Mouse (Mus musculus) neural tube, embryonic 12.5 days (tissue): ENCODE results near the gene Acsbg1. TPM values are rescaled to one million over a fixed set of nuclear protein-coding genes. Genes with fewer than 3 reads are reported as not detected.

Experiments
- ATAC-seq: fragments of 200-750 bp; cut with Nextera tagmentation; 2 replicates; pipeline ENCODE4 v1.8.0; 2017; ENCODE audit warnings: low read depth, mild to moderate bottlenecking, moderate TSS enrichment, moderate library complexity; ENCODE audit not compliant: low FRiP score
- H3K27ac ChIP-seq: fragments of 300-500 bp; sonication (generic); 2 replicates; pipeline ENCODE4 v1.5.1; 2016
- H3K27me3 ChIP-seq: fragments of 300-500 bp; sonication (generic); replicated peaks from 2 replicates; pipeline ENCODE4 v1.6.1; 2016; ENCODE audit warnings: mild to moderate bottlenecking
- H3K36me3 ChIP-seq: fragments of 300-500 bp; sonication (generic); 2 replicates; pipeline ENCODE4 v1.6.1; 2016; ENCODE audit warnings: mild to moderate bottlenecking
- H3K4me1 ChIP-seq: fragments of 300-500 bp; sonication (generic); 2 replicates; pipeline ENCODE4 v1.6.1; 2016
- H3K4me2 ChIP-seq: fragments of 300-500 bp; sonication (generic); replicated peaks from 2 replicates; pipeline ENCODE4 v1.6.1; 2016; ENCODE audit warnings: mild to moderate bottlenecking
- H3K4me3 ChIP-seq: fragments of 300-500 bp; sonication (generic); 2 replicates; pipeline ENCODE4 v1.5.1; 2016
- H3K9ac ChIP-seq: fragments of 300-500 bp; sonication (generic); 2 replicates; pipeline ENCODE4 v1.6.1; 2016; ENCODE audit warnings: mild to moderate bottlenecking
- H3K9me3 ChIP-seq: fragments of 300-500 bp; sonication (generic); 2 replicates; pipeline ENCODE4 v1.6.1; 2016; ENCODE audit warnings: mild to moderate bottlenecking
- WGBS: fragments of 180-500 bp; shearing (Covaris S2); methylation state at CpG from one replicate; pipeline ENCODE4 v1.1.7; 2016; 5-methylcytosine and 5-hydroxymethylcytosine counted together
- polyA plus RNA-seq: library from polyadenylated mRNA; unstranded; fragments of >200 nt; fragmentation: Nextera tagmentation; extraction: Ambion mirVana; gene quantifications from 2 replicates; pipeline ENCODE4 v1.2.1, GENCODE M21; 2016

Acsbg1 gene
- polyA plus RNA-seq = 9.4 and 10.1 TPM in 2 replicates

- Histone ChIP-seq H3K27ac (no peak within 1 kb of the TSS), H3K4me1 (peaks cover 10% of the 10 kb centered on the region), H3K4me2 (peak within 1 kb of the TSS; percentile 46), H3K9me3 (no peaks in the 10 kb centered on the region; the same call in 1 of the 2 replicates), H3K9ac (no peak within 1 kb of the TSS), H3K36me3 (no peaks in the 10 kb centered on the region), H3K27me3 (no peaks in the 10 kb centered on the region), H3K4me3 (no peak within 1 kb of the TSS; the same call in 1 of the 2 replicates)
- 4% methylated on average over 10 of the region's 10 CpGs for WGBS
- peak; percentile 79 for ATAC-seq
Observed at GRCm38 (mm10) chr9:54661605-54662377, at the start of gene Acsbg1. Acsbg1 (minus strand) TSS chr9:54661870.

- no peak overlapping the region for H3K9ac ChIP-seq
- no peak overlapping the region for H3K4me2 ChIP-seq
- H3K27me3 ChIP-seq = no peaks in the 10 kb centered on the region
- ATAC-seq = no peak
- H3K27ac ChIP-seq = no peak overlapping the region
- H3K9me3 ChIP-seq = no peaks in the 10 kb centered on the region
- no peak overlapping the region for H3K4me3 ChIP-seq
- no peaks in the 10 kb centered on the region for H3K4me1 ChIP-seq
- 91% methylated on average over 5 of the region's 5 CpGs for WGBS
- peaks cover 17% of the 10 kb centered on the region for H3K36me3 ChIP-seq
Observed at GRCm38 (mm10) chr9:54708085-54708484, 46.4 kb upstream of the Acsbg1 start.

DNA sequence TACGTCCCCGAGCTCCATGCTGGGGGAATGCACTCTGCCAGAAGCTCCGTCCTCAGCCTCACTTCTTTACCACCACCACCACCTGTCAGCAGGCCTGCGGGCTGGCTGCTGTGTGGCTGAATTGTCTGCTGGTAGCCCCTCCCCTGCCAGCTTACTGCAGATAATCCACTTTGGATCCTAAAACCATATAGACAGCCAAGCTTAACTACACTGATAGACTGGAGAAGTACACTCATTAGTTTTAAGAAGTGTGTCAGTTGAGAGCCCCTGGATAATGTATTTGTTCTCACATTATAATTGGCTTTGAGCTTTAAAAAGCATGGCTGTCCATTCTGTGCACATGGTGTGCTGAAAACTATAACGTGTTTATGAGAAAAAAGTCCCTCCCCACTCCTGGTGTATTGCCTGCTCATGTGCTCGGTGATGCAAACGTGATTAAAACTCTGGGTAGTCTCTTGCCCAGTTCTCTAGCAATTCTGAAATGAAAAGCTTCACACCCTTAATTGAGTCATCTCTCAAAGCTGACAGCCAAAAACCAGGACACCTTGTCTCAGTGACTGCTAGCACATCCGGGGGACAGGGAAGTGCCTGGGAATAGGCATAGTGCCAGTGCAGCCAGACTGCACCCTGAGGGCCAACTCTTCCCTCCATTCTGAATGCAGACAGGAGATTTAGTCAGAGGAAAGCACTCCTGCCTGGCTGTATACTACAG is 45.8 kb upstream of the Acsbg1 start:
- no peak for ATAC-seq
- 64% methylated on average over 8 of the region's 8 CpGs for WGBS

DNA sequence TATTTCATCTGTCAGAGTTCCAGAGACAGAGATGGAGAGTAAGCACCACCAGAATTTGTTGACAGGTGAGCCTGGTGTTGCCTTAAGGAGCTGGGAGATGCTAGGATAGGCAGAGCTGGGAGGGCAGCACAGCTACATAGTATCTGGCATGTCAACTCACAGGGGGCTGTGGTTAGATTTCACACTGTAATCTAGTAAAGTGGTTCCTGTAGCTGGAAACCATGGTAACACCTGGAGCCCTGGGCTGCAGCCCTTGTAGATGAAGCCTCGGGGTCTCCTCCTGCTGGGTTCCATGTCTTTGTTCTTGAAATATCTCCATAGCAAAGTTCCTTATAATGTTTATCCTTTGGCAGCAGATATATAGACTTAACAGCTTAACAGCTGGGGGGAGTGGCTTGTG is 43.9 kb upstream of the Acsbg1 start:
- H3K27me3 ChIP-seq = peaks cover 9% of the 10 kb centered on the region; the same call in 1 of the 2 replicates
- H3K4me3 ChIP-seq = no peak overlapping the region
- no peak overlapping the region for H3K4me2 ChIP-seq
- H3K36me3 ChIP-seq = peaks cover 3% of the 10 kb centered on the region; the same call in 1 of the 2 replicates
- 52% methylated on average over 1 of the region's 1 CpGs for WGBS
- no peaks in the 10 kb centered on the region for H3K9me3 ChIP-seq
- H3K27ac ChIP-seq = no peak overlapping the region
- no peaks in the 10 kb centered on the region for H3K4me1 ChIP-seq
- ATAC-seq = no peak
- H3K9ac ChIP-seq = no peak overlapping the region

More for the DNA sequence above, 45.8 kb upstream of the Acsbg1 start:
- Histone ChIP-seq H3K9ac (no peak overlapping the region), H3K4me2 (no peak overlapping the region), H3K4me3 (no peak overlapping the region), H3K9me3 (no peaks in the 10 kb centered on the region), H3K27ac (no peak overlapping the region), H3K4me1 (no peaks in the 10 kb centered on the region), H3K36me3 (peaks cover 14% of the 10 kb centered on the region), H3K27me3 (no peaks in the 10 kb centered on the region)

- 79% methylated on average over 5 of the region's 5 CpGs for WGBS
- Histone ChIP-seq H3K4me3 (no peak overlapping the region), H3K4me1 (0 out of 2 replicates have a peak, but pooled peaks cover 8% of the 10 kb centered on the region), H3K4me2 (no peak overlapping the region), H3K9ac (no peak overlapping the region), H3K9me3 (no peaks in the 10 kb centered on the region), H3K27me3 (peaks cover 20% of the 10 kb centered on the region), H3K36me3 (no peaks in the 10 kb centered on the region), H3K27ac (no peak overlapping the region)
- no peak for ATAC-seq
Observed at GRCm38 (mm10) chr9:54704361-54704760, 42.7 kb upstream of the Acsbg1 start.

DNA sequence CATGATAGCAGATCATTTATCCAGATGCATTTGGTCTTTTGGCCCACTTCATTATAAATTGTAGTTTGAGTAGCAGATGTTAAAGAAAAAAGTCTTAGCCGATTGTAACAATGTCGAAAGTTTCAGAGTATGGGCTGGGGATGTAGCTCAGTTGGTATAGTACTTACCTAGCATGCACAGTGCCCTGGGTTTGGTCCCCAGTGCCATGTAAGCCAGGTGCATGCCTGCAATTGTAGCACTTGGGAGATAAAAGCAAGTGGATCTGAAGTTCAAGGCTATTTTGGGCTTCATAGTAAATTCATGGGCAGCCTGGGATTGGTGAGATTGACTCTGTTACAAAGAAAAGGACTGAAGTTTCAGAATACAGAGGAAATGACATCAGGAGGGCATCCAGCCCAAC is 40.9 kb upstream of the Acsbg1 start:
- H3K27ac ChIP-seq = no peak overlapping the region
- H3K36me3 ChIP-seq = no peaks in the 10 kb centered on the region
- no peak for ATAC-seq
- WGBS = 79% methylated on average over 2 of the region's 2 CpGs
- H3K27me3 ChIP-seq = peaks cover 33% of the 10 kb centered on the region
- no peak overlapping the region for H3K4me2 ChIP-seq
- H3K9me3 ChIP-seq = no peaks in the 10 kb centered on the region
- no peak overlapping the region for H3K4me3 ChIP-seq
- H3K4me1 ChIP-seq = 0 out of 2 replicates have a peak, but pooled peaks cover 16% of the 10 kb centered on the region
- H3K9ac ChIP-seq = no peak overlapping the region

DNA sequence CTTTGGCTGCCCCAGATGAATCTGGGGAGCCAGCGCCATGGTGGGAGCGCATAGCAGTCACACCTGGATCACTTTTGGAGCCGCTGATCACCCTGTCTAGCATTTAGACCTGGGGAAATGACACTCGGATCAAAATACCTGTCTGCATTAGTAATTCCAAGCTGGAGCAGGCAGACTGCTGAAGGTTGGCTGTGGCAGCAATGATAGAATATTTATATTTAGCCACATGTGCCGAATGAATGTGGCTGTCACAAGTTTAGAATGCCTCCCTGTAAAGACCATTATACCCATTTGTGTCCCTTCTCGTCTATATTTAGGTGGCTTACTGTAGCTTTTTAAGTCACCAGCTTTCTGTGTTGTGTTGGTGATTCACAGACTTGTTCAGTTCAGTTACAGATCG is 39.1 kb upstream of the Acsbg1 start:
- no peak overlapping the region for H3K4me3 ChIP-seq
- H3K27me3 ChIP-seq = peaks cover 33% of the 10 kb centered on the region
- H3K36me3 ChIP-seq = no peaks in the 10 kb centered on the region
- peak overlapping the region; percentile 94; the same call in 1 of the 2 replicates for H3K4me2 ChIP-seq
- H3K9me3 ChIP-seq = no peaks in the 10 kb centered on the region
- 0 out of 2 replicates have a peak, but pooled peaks cover 16% of the 10 kb centered on the region for H3K4me1 ChIP-seq
- 83% methylated on average over 7 of the region's 7 CpGs for WGBS
- no peak overlapping the region for H3K27ac ChIP-seq
- no peak overlapping the region for H3K9ac ChIP-seq
- no peak for ATAC-seq

DNA sequence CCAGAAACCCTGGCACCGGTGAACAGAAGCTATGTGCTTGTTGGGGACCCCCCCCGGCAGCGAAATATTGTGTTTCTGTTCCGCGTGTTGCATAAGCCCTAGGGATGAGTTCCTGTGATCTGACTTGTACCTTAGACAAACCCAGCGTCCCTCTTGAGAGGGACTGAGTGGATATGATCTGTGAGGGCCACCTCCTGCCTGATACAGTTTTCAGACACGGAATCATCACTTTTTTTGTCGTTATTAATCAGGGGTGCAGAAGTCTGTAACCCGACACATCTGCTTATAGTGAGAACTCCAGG is 38.5 kb upstream of the Acsbg1 start:
- Histone ChIP-seq H3K9me3 (no peaks in the 10 kb centered on the region), H3K27me3 (peaks cover 33% of the 10 kb centered on the region), H3K4me2 (peak overlapping the region; percentile 94), H3K4me1 (0 out of 2 replicates have a peak, but pooled peaks cover 16% of the 10 kb centered on the region), H3K4me3 (peak overlapping the region; percentile 65), H3K9ac (peak overlapping the region; percentile 62), H3K36me3 (no peaks in the 10 kb centered on the region), H3K27ac (no peak overlapping the region)
- WGBS = 35% methylated on average over 9 of the region's 9 CpGs
- no peak for ATAC-seq

DNA sequence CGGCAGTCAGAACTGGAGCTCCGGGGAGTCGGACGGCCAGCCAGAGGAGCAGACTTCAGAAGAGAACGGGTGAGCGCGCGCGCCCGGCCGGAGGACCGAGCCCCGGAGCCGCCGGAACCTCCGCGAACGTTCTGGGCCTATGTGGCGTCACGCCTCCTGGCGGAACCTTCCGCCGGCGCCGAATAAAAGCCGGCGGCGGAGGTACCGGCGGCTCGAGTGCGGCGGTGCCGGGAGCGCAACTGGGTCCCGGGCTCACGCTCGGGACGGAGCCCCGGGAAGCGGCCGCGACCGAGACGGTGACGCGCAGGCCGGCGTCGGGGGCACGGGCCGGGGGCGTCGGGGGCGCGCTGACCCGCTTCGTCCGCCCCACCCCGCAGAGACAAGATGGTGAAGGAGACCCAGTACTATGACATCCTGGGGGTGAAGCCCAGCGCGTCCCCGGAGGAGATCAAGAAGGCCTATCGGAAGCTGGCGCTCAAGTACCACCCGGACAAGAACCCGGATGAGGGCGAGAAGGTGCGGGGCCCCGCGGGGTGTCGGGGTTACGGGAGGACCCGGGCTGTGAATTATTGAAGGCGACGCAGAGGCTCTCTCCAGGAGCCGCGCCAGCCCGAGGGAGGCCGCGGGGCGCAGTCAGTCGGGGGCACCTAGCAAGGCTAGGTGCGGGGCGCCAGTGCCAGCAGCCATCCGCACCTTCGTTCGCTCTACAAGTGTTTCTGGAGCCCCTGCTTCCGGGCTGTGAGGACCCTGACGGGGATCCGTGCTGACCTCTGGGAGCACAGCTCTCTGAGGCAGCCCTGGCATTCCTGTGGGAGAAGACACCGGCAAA is 37.9 kb upstream of the Acsbg1 start:
- Histone ChIP-seq H3K9me3 (no peaks in the 10 kb centered on the region), H3K9ac (peak overlapping the region; percentile 62), H3K36me3 (no peaks in the 10 kb centered on the region), H3K4me1 (0 out of 2 replicates have a peak, but pooled peaks cover 16% of the 10 kb centered on the region), H3K27me3 (peaks cover 33% of the 10 kb centered on the region), H3K4me3 (peak overlapping the region; percentile 65), H3K4me2 (peak overlapping the region; percentile 94), H3K27ac (no peak overlapping the region)
- peak; percentile 69 for ATAC-seq
- under 1% methylated on average over 92 of the region's 92 CpGs for WGBS

- Histone ChIP-seq H3K9ac (peak overlapping the region; percentile 62), H3K27ac (no peak overlapping the region), H3K4me1 (0 out of 2 replicates have a peak, but pooled peaks cover 16% of the 10 kb centered on the region), H3K9me3 (no peaks in the 10 kb centered on the region), H3K27me3 (peaks cover 33% of the 10 kb centered on the region), H3K4me2 (peak overlapping the region; percentile 94), H3K36me3 (no peaks in the 10 kb centered on the region), H3K4me3 (peak overlapping the region; percentile 65)
- ATAC-seq = peak; percentile 54; the same call in 1 of the 2 replicates
- 10% methylated on average over 27 of the region's 27 CpGs for WGBS
Observed at GRCm38 (mm10) chr9:54699087-54699344, 37.3 kb upstream of the Acsbg1 start.

DNA sequence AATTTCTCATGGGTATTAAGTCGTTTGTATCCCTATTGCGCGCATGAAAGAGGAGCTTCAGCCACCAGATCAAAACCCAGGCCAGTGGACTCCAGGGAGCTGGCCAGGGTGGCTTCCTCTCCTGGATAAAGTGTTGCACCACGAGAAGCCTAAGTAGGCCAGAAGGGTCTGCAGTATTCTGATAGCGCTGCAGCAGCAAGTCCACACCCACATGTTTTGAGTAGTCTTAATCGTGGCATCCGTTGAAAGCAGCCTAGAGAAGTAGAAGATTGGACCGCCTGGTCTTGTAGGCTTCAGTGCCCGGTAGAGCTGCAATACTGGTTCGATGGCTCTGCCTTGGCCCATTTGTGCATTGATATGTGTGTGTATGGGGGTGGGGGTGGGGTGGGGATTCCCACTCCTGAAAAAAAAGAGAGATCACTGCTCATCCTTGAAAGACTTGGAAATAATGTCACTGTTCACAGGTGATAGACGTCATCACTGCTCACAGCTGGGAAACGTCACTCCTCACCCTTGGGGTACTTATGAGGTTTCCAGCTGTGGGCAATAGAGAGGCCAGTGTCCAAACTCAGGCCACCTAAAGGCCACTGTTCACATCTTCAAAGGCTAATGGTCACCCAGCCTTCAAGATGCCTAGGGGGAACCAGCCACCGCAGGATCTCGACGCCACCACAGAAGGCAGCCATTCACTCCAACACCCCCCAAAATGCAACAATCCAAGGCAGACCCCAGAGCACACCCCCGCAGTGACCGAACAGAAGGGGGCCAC is 36.8 kb upstream of the Acsbg1 start, which contains the start of gene Dnaja4:
Dnaja4 (plus strand) TSS at position 556 of the 769 bp plus-strand sequence.
- Histone ChIP-seq H3K9me3 (no peaks in the 10 kb centered on the region), H3K4me2 (peak within 1 kb of the TSS; percentile 94), H3K9ac (peak within 1 kb of the TSS; percentile 62), H3K27me3 (peaks cover 33% of the 10 kb centered on the region), H3K4me1 (0 out of 2 replicates have a peak, but pooled peaks cover 16% of the 10 kb centered on the region), H3K4me3 (peak within 1 kb of the TSS; percentile 65), H3K27ac (no peak within 1 kb of the TSS), H3K36me3 (no peaks in the 10 kb centered on the region)
- 67% methylated on average over 17 of the region's 17 CpGs for WGBS
- peak; percentile 49 for ATAC-seq
